Mouse (Mus musculus): ENCODE results near the gene Psmb5.

DNA sequence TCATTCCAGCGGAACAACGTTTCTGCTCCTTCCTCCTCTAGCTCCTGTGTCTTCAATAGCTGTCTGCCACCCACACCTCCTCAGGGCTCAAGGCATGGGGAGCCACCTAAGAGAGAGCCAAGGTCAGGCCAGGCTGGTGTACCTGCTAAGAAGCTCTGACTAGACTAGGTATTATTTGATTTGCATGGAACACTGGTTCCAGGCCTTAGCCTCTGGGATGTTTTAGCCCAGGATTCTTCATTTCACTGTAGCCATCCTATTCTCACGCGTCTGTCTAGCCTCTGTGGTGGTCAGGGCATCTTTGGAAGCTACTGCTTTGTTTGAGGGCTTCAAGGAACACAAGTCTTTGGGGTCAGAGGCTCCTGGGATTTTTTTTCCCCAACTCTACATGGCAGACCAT, 45.7 kb downstream of the Psmb5 start:
- TF ChIP-seq CTCF (conservative IDR thresholded peaks at IDR 0.05; ENCODE audit: low read length) (no peak), NANOG (IDR thresholded peaks at IDR 0.05; ENCODE audit: borderline replicate concordance, low read length) (no peak)

All from E14TG2a.4 (cell line).